Mouse (Mus musculus) ES-E14 (cell line): ENCODE results near the gene Celf5.

Source experiments
- CHD2 ChIP-seq: IDR thresholded peaks from 2 replicates; pipeline ENCODE4 v1.6.1; 2014; ENCODE audit warnings: mild to moderate bottlenecking, low read depth, low read length, inconsistent platforms
- HCFC1 ChIP-seq: IDR thresholded peaks from 2 replicates; pipeline ENCODE4 v1.6.1; 2012; ENCODE audit warnings: low read length, inconsistent platforms, borderline replicate concordance; ENCODE audit not compliant: insufficient read depth
- MAFK ChIP-seq: IDR thresholded peaks from 2 replicates; pipeline ENCODE4 v1.6.1; 2014; ENCODE audit warnings: mild to moderate bottlenecking, low read depth, low read length, inconsistent platforms; ENCODE audit not compliant: insufficient read depth

- TF ChIP-seq CHD2, result no peak
- no peak for TF ChIP-seq HCFC1
- TF ChIP-seq MAFK, result no peak
Observed at GRCm38 (mm10) chr10:81434361-81435263, 47.9 kb downstream of the Celf5 start.
